Mouse (Mus musculus) midbrain, embryonic 11.5 days (tissue): ENCODE measurements around the gene Map4k4. TPM values are rescaled to one million over a fixed set of nuclear protein-coding genes. Genes with fewer than 3 reads are reported as not detected.

ENCODE experiments used
- ATAC-seq: fragments of 200-750 bp; cut with Nextera tagmentation; 2 replicates; pipeline ENCODE4 v1.8.0; 2017; ENCODE audit warnings: moderate TSS enrichment, moderate library complexity; ENCODE audit not compliant: low FRiP score
- DNase-seq: peaks from one replicate; pipeline ENCODE4 v3.0.0; 2015; ENCODE audit warnings: low spot score; ENCODE audit errors: missing footprints
- H3K27ac ChIP-seq: fragments of 300-500 bp; sonication (generic); 2 replicates; pipeline ENCODE4 v1.5.1; 2014; ENCODE audit warnings: low read depth, low read length
- H3K27me3 ChIP-seq: fragments of 300-500 bp; sonication (generic); 2 replicates; pipeline ENCODE4 v1.6.1; 2014; ENCODE audit warnings: mild to moderate bottlenecking, low read length, moderate library complexity, mixed read lengths; ENCODE audit not compliant: control insufficient read depth, insufficient read depth
- H3K36me3 ChIP-seq: fragments of 300-500 bp; sonication (generic); 2 replicates; pipeline ENCODE4 v1.6.1; 2014; ENCODE audit warnings: mild to moderate bottlenecking, low read length, moderate library complexity, mixed read lengths; ENCODE audit not compliant: control insufficient read depth, insufficient read depth
- H3K4me1 ChIP-seq: fragments of 300-500 bp; sonication (generic); 2 replicates; pipeline ENCODE4 v1.6.1; 2014; ENCODE audit warnings: low read length; ENCODE audit not compliant: control insufficient read depth, insufficient read depth
- H3K4me2 ChIP-seq: fragments of 300-500 bp; sonication (generic); 2 replicates; pipeline ENCODE4 v1.6.1; 2014; ENCODE audit warnings: mild to moderate bottlenecking, moderate library complexity
- H3K4me3 ChIP-seq: fragments of 300-500 bp; sonication (generic); 2 replicates; pipeline ENCODE4 v1.5.1; 2014; ENCODE audit warnings: low read depth, low read length
- H3K9ac ChIP-seq: fragments of 300-500 bp; sonication (generic); 2 replicates; pipeline ENCODE4 v1.6.1; 2014; ENCODE audit warnings: low read length
- H3K9me3 ChIP-seq: fragments of 300-500 bp; sonication (generic); 2 replicates; pipeline ENCODE4 v1.6.1; 2016; ENCODE audit warnings: low read length; ENCODE audit not compliant: control insufficient read depth
- WGBS: fragments of 180-500 bp; shearing (Covaris S2); extraction: QIAGEN DNeasy Blood & Tissue Kit; methylation state at CpG from one replicate; pipeline ENCODE4 v1.1.7; 2014; 5-methylcytosine and 5-hydroxymethylcytosine counted together
- polyA plus RNA-seq: library from polyadenylated mRNA; unstranded; fragments of >200 nt; fragmentation: Nextera tagmentation; extraction: Ambion mirVana; gene quantifications from 2 replicates; pipeline ENCODE4 v1.2.1, GENCODE M21; 2014

The Map4k4 gene
- polyA plus RNA-seq, 1 experiment from 2014 or later = 33.7 TPM

- Histone ChIP-seq H3K4me3 (no peak overlapping the region), H3K9me3 (no peaks in the 10 kb centered on the region), H3K9ac (no peak overlapping the region), H3K27me3 (no peaks in the 10 kb centered on the region), H3K4me2 (no peak overlapping the region), H3K4me1 (0 out of 2 replicates have a peak, but pooled peaks cover 7% of the 10 kb centered on the region), H3K27ac (no peak overlapping the region), H3K36me3 (no peaks in the 10 kb centered on the region)
- 64% methylated on average over 10 of the region's 10 CpGs for WGBS
- no peak for ATAC-seq
- DNase-seq = no peak
Observed at GRCm38 (mm10) chr1:39868825-39869571, 31.7 kb upstream of the Map4k4 start.

DNA sequence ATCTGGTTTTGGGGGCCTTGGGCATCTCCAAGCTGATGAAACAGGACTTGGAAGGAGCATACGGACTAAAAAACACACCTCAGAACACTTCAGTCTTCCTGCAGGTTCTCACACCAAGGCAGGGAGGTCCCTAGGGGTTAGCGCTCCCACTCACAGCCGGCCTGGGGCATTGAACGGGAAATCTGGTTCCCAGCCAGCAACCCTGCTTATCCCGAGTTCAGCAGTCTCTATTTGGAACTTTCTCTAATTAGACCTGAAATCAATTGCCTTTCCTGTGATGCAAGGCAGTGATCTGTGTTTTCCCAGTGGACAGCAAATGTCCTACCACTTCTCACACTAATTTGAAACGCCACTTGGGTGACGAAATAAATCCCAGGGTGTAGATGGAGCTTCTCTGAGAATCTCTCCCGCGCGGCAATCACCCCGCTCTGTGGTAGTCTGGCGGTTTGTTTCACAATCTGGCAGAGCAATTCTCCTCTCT lies 31.0 kb upstream of the Map4k4 start:
- Histone ChIP-seq H3K27me3 (no peaks in the 10 kb centered on the region), H3K9me3 (no peaks in the 10 kb centered on the region), H3K4me3 (no peak overlapping the region), H3K4me1 (0 out of 2 replicates have a peak, but pooled peaks cover 7% of the 10 kb centered on the region), H3K36me3 (no peaks in the 10 kb centered on the region), H3K4me2 (no peak overlapping the region), H3K9ac (no peak overlapping the region), H3K27ac (no peak overlapping the region)
- 74% methylated on average over 12 of the region's 12 CpGs for WGBS
- no peak for ATAC-seq
- no peak for DNase-seq

- H3K27ac ChIP-seq = no peak overlapping the region
- no peak overlapping the region for H3K4me3 ChIP-seq
- no peaks in the 10 kb centered on the region for H3K36me3 ChIP-seq
- no peaks in the 10 kb centered on the region for H3K27me3 ChIP-seq
- no peaks in the 10 kb centered on the region for H3K4me1 ChIP-seq
- 85% methylated on average over 3 of the region's 3 CpGs for WGBS
- no peaks in the 10 kb centered on the region for H3K9me3 ChIP-seq
- no peak for ATAC-seq
- no peak overlapping the region for H3K4me2 ChIP-seq
- DNase-seq = no peak
- H3K9ac ChIP-seq = no peak overlapping the region
Observed at GRCm38 (mm10) chr1:39877981-39878380, 22.7 kb upstream of the Map4k4 start.

GRCm38 (mm10) chr1:39882505-39882904 lies 18.2 kb upstream of the Map4k4 start:
- H3K9me3 ChIP-seq = no peaks in the 10 kb centered on the region
- no peak overlapping the region for H3K4me3 ChIP-seq
- DNase-seq (no peak), ATAC-seq (no peak)
- no peak overlapping the region for H3K9ac ChIP-seq
- WGBS = 91% methylated on average over 4 of the region's 4 CpGs
- no peaks in the 10 kb centered on the region for H3K27me3 ChIP-seq
- no peak overlapping the region for H3K27ac ChIP-seq
- H3K4me2 ChIP-seq = no peak overlapping the region
- H3K4me1 ChIP-seq = peaks cover 8% of the 10 kb centered on the region
- H3K36me3 ChIP-seq = no peaks in the 10 kb centered on the region

DNA sequence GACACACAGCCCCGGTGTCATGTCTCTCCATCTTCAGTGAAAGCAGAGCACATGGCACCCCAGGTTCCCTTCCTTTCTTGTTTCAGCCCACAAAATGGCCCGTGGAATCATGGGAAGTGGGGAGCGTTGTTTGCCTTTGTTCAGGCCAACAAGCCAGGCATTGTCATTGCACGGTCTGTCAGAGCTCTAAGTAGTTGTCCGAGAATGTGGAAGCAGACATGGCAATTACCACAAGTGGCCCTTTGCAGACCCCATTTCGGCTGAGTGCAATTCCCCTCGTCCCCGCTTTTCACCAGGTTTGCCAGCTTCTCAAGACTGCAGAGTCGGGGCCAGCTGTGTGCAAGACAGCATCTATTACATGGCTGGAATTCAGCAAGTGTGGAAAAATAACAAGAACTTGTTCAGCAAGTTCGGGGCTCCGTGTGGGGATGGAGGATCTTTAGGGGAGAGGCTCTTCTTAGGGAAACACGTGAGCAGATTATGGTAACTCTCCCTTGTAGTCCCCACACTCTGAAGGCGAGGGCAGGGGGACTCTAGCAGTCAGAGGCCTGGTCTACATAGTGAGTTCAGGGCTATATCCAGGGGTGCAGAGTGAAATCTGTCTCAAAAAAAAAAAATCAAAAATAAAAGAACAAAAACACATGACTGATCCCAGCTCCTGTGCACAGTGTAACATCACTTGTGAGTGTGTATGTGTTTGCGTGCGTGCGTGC lies 15.8 kb upstream of the Map4k4 start:
- Histone ChIP-seq H3K9ac (no peak overlapping the region), H3K27me3 (no peaks in the 10 kb centered on the region), H3K4me3 (no peak overlapping the region), H3K4me1 (peaks cover 8% of the 10 kb centered on the region), H3K4me2 (0 out of 2 replicates have a peak overlapping the region, but pooled peaks have one; percentile 4), H3K9me3 (no peaks in the 10 kb centered on the region), H3K27ac (no peak overlapping the region), H3K36me3 (no peaks in the 10 kb centered on the region)
- 46% methylated on average over 16 of the region's 16 CpGs for WGBS
- ATAC-seq = peak; percentile 57
- DNase-seq = peak; percentile 91

DNA sequence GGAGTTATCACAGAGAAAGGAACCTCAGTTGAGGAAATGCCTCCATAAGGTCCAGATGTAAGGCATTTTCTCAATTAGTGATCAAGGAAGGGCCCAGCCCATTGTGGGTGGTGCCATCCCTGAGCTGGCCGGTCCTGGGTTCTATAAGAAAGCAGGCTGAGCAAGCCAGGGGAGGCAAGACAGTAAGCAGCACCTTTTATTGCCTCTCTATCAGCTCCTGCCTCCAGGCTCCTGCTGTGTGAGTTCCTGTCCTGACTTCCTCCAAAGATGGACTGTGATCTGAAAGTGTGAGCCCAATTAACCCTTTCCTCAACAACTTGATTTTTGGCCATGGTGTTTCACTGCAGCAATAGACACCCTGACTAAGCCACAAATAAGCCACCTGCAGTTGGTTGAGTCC lies 12.7 kb upstream of the Map4k4 start:
- ATAC-seq (no peak), DNase-seq (no peak)
- Histone ChIP-seq H3K27me3 (no peaks in the 10 kb centered on the region), H3K4me1 (peaks cover 8% of the 10 kb centered on the region), H3K9me3 (no peaks in the 10 kb centered on the region), H3K4me3 (no peak overlapping the region), H3K36me3 (no peaks in the 10 kb centered on the region), H3K4me2 (no peak overlapping the region), H3K9ac (no peak overlapping the region), H3K27ac (no peak overlapping the region)
- 59% methylated on average over 1 of the region's 1 CpGs for WGBS

DNA sequence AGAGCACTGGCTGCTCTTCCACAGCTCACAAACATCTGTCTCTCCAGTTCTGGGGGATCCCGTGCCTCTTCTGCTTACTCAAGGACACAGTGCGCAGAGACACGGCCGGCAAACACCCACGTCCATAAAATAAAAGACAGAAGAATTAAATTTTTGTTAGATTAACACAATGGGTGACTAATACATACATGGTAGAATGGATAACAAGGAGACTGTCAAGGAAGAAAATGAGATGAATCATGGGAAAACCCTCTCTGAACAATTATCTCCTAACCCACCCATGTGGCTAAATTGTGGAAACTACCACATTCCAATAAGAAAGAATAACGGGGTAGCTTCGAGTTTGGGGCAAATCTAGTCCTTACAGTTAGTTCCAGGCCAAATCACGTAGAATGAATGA lies 11.3 kb upstream of the Map4k4 start:
- Histone ChIP-seq H3K27me3 (no peaks in the 10 kb centered on the region), H3K9me3 (no peaks in the 10 kb centered on the region), H3K4me1 (peaks cover 6% of the 10 kb centered on the region), H3K4me3 (no peak overlapping the region), H3K9ac (no peak overlapping the region), H3K4me2 (no peak overlapping the region), H3K27ac (no peak overlapping the region), H3K36me3 (no peaks in the 10 kb centered on the region)
- ATAC-seq = no peak
- 91% methylated on average over 8 of the region's 8 CpGs for WGBS
- DNase-seq = no peak

DNA sequence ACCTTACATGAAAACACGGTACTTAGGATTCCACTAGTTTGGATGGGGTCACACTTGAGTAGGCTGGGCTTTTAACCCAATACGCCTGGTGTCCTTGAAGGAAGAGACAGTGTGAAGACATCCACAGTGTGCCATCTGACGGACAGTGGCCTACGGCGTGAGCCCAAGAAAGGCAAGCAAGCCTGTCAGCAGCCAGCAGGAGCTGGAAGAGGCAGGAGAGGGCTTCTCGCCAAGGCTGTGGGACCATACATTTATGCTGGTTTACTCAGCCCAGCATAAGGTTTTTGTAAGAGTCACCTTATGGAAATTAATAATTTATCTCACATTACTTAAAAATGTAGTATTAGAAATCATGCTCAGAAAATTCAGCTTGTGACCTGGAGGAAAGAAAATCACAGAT lies 10.7 kb upstream of the Map4k4 start:
- no peaks in the 10 kb centered on the region for H3K36me3 ChIP-seq
- peaks cover 2% of the 10 kb centered on the region; the same call in 1 of the 2 replicates for H3K4me1 ChIP-seq
- 84% methylated on average over 6 of the region's 6 CpGs for WGBS
- no peaks in the 10 kb centered on the region for H3K9me3 ChIP-seq
- no peak overlapping the region for H3K27ac ChIP-seq
- H3K27me3 ChIP-seq = no peaks in the 10 kb centered on the region
- ATAC-seq (no peak), DNase-seq (no peak)
- no peak overlapping the region for H3K4me3 ChIP-seq
- no peak overlapping the region for H3K9ac ChIP-seq
- no peak overlapping the region for H3K4me2 ChIP-seq

GRCm38 (mm10) chr1:39893153-39893880 lies 7.4 kb upstream of the Map4k4 start:
- Histone ChIP-seq H3K27me3 (no peaks in the 10 kb centered on the region), H3K9ac (no peak overlapping the region), H3K4me2 (no peak overlapping the region), H3K4me1 (no peaks in the 10 kb centered on the region), H3K27ac (no peak overlapping the region), H3K9me3 (no peaks in the 10 kb centered on the region), H3K4me3 (no peak overlapping the region), H3K36me3 (no peaks in the 10 kb centered on the region)
- ATAC-seq = no peak
- 93% methylated on average over 11 of the region's 11 CpGs for WGBS
- DNase-seq = no peak
